Mouse (Mus musculus): ENCODE data around the gene Fam120b.

- no peak for TF ChIP-seq CTCF (IDR thresholded peaks at IDR 0.05; ENCODE audit: borderline replicate concordance, insufficient read depth, low read depth, low read length)
- TF ChIP-seq POLR2A (IDR thresholded peaks at IDR 0.05; ENCODE audit: borderline replicate concordance, insufficient read depth, low read length) = no peak
These were observed 25.4 kb downstream of the Fam120b start for GRCm38 (mm10) chr17:15421446-15421845.

Data from cerebellum, adult 2 months (tissue).